Mouse (Mus musculus) embryonic facial prominence, embryonic 15.5 days (tissue): ENCODE measurements around the gene Tekt5. TPM values are rescaled to one million over a fixed set of nuclear protein-coding genes. Genes with fewer than 3 reads are reported as not detected.
A peak's percentile ranks its signal among the peaks of the same experiment; 100 is the strongest.

Source experiments
- ATAC-seq: fragments of 200-750 bp; cut with Nextera tagmentation; 2 replicates; pipeline ENCODE4 v1.8.0; 2017; ENCODE audit warnings: low read depth, moderate TSS enrichment; ENCODE audit not compliant: insufficient number of reproducible peaks, low FRiP score, low TSS enrichment
- H3K27ac ChIP-seq: fragments of 300-500 bp; sonication (generic); replicated peaks from 2 replicates; pipeline ENCODE4 v1.5.1; 2015; ENCODE audit warnings: mild to moderate bottlenecking, inconsistent platforms
- H3K27me3 ChIP-seq: fragments of 300-500 bp; sonication (generic); 2 replicates; pipeline ENCODE4 v1.6.1; 2015; ENCODE audit warnings: inconsistent platforms
- H3K36me3 ChIP-seq: fragments of 300-500 bp; sonication (generic); 2 replicates; pipeline ENCODE4 v1.6.1; 2015; ENCODE audit warnings: mild to moderate bottlenecking, inconsistent platforms
- H3K4me1 ChIP-seq: fragments of 300-500 bp; sonication (generic); 2 replicates; pipeline ENCODE4 v1.6.1; 2015; ENCODE audit warnings: inconsistent platforms
- H3K4me2 ChIP-seq: fragments of 300-500 bp; sonication (generic); replicated peaks from 2 replicates; pipeline ENCODE4 v1.6.1; 2015; ENCODE audit warnings: mild to moderate bottlenecking, inconsistent platforms
- H3K4me3 ChIP-seq: fragments of 300-500 bp; sonication (generic); replicated peaks from 2 replicates; pipeline ENCODE4 v1.5.1; 2015; ENCODE audit warnings: mild to moderate bottlenecking, inconsistent platforms
- H3K9ac ChIP-seq: fragments of 300-500 bp; sonication (generic); 2 replicates; pipeline ENCODE4 v1.6.1; 2015; ENCODE audit warnings: inconsistent platforms
- H3K9me3 ChIP-seq: fragments of 300-500 bp; sonication (generic); replicated peaks from 2 replicates; pipeline ENCODE4 v1.6.1; 2016; ENCODE audit warnings: inconsistent platforms
- WGBS: fragments of 180-500 bp; shearing (Covaris S2); methylation state at CpG from one replicate; pipeline ENCODE4 v1.1.7; 2015; 5-methylcytosine and 5-hydroxymethylcytosine counted together
- polyA plus RNA-seq: library from polyadenylated mRNA; unstranded; fragments of >200 nt; fragmentation: Nextera tagmentation; extraction: Ambion mirVana; gene quantifications from 2 replicates; pipeline ENCODE4 v1.2.1, GENCODE M21; 2015

The Tekt5 gene
- polyA plus RNA-seq, 1 experiment from 2014 or later, result 2.6 TPM

DNA sequence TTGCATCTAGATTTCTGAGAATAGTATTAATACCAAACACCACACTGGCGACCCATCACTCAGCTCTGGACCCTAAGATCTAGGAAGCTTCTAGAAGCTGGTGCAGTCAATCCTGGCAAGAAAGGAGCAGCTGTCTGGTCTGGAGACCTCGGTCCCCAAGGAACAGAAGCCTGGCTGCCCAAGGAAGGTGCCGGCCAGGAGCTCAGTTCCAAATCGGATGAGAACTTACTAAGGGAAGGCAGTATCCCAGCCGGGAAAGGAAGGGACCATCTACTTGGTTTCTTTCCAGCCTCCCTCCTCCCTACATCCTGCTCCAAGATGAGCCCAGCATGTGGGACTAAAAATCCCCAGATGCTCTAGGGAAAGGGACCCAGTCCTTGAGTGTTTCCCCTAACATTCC lies 84.8 kb downstream of the Tekt5 start:
- Histone ChIP-seq H3K9ac (no peak overlapping the region), H3K9me3 (no peaks in the 10 kb centered on the region), H3K4me1 (peaks cover 34% of the 10 kb centered on the region), H3K4me2 (no peak overlapping the region), H3K27me3 (no peaks in the 10 kb centered on the region), H3K4me3 (no peak overlapping the region), H3K27ac (peak overlapping the region; percentile 44), H3K36me3 (no peaks in the 10 kb centered on the region)
- 84% methylated on average over 5 of the region's 5 CpGs for WGBS
- no peak for ATAC-seq

Other genes with a start within 250 kb of the Tekt5 start
- gene Rpl39l, start 225.3 kb downstream of the Tekt5 start, polyA plus RNA-seq, result 7.7 and 9.9 TPM in 2 replicates
- 1.1 and 1.3 TPM in 2 replicates for gene Atf7ip2, start 202.8 kb downstream of the Tekt5 start, polyA plus RNA-seq
- 76.9 and 79.5 TPM in 2 replicates for gene Emp2, start 81.5 kb downstream of the Tekt5 start, polyA plus RNA-seq
- gene Nubp1, start 16.5 kb upstream of the Tekt5 start, polyA plus RNA-seq, result 47.1 and 54.7 TPM in 2 replicates
- 13.8 and 17.5 TPM in 2 replicates for gene Tvp23a, start 51.9 kb upstream of the Tekt5 start, polyA plus RNA-seq
- gene Ciita, start 84.6 kb upstream of the Tekt5 start, polyA plus RNA-seq, result 0.37 and 0.45 TPM in 2 replicates
- gene Dexi, start 147.6 kb upstream of the Tekt5 start, polyA plus RNA-seq, result 26.5 and 26.7 TPM in 2 replicates
- 39.6 and 42.8 TPM in 2 replicates for gene Clec16a, start 149.8 kb upstream of the Tekt5 start, polyA plus RNA-seq